Mouse (Mus musculus) stomach, adult 2 months (tissue): ENCODE results near the gene Ctu1. TPM values are rescaled to one million over a fixed set of nuclear protein-coding genes. Genes with fewer than 3 reads are reported as not detected.

ENCODE experiments used
- polyA plus RNA-seq: library from polyadenylated mRNA; depleted of rRNA; stranded (reverse); fragments of >200 nt; gene quantifications from 2 replicates; pipeline ENCODE4 v1.2.3, GENCODE M21; 2012; rRNA removed

Ctu1 gene
- polyA plus RNA-seq: 7.3 and 10.5 TPM in 2 replicates

DNA sequence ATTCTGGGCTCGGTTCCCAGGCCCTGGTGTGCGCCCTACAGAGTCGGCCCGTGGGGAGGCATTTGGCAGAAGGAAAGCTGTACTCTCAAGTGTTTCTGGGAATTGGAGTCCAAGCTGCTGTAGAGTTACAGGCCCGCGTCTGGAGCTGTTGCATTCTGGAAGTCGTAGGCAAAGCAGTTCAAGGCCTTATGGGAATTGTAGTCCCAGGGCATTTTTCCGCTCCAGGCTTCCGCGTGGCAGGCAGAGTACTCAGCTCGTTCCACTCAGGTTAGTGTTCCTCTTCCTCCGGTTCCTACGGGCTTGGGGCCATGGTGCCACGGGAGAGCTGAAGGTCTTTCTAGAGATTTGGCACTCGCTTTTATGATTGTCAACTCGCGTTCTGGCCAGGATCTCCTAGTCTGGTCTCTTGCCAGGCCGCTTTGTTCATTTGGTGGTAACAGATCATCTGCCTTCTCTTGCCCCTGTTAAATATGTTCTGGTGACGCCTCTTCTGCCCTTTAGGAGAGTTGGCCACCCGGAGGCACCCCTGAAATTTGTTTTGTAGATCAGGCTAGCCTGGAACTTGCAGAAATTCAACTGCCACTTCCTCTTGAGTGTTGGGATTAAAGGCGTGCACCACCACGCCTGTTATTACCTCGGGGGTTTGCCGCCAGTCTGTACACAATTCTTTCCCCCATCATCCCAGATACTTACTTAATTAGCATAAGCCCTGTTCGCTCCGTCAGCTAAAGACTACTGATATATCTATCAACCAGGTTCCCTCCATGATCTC is at the start of gene Ctu1:
Ctu1 (plus strand) TSS at position 208 of the 772 bp plus-strand sequence.

DNA sequence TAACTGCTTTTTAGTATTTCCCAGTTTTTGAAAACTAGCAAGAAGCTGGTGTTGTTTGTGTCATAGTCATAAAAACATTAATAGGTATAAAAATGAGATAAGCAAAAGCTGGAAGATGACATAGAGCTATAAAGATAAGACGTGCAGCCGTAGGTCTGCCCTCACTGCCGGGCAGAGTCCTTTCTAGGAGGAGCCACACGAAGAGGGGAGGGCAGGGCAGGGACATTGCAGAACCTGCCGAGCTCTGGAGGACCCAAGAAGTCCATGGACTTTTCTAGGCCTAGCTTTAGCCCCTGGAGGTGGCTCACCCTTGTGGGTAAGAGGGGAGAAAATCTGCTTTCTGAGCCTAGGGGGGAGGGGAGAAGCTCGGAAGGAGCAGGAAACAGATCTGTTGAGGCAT is 37.3 kb upstream of the Ctu1 start, which contains the start of gene Ceacam18:
Ceacam18 (plus strand) TSS at position 208 of the 400 bp plus-strand sequence.

DNA sequence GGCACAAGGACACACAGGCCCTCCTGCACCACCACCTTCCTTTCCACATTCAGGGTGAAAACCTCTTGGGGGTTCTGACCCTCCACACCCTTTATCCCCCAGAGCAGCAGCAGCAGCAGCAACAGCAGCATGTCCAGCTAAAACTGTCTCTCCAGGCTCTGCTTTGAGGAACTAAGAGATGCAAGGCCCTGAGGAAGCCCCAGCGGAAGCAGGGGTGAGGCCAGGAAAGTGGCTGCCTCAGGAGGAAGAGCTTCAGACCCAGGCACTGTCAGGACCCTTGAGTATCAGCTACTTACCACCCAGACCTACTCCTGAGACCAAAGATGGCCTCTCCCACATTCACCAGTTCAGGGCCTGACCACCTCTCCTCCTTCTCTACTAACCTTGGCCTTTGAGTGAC is 11.8 kb upstream of the Ctu1 start, which contains the start of gene Siglece:
Siglece (minus strand) TSS at position 160 of the 400 bp plus-strand sequence.

DNA sequence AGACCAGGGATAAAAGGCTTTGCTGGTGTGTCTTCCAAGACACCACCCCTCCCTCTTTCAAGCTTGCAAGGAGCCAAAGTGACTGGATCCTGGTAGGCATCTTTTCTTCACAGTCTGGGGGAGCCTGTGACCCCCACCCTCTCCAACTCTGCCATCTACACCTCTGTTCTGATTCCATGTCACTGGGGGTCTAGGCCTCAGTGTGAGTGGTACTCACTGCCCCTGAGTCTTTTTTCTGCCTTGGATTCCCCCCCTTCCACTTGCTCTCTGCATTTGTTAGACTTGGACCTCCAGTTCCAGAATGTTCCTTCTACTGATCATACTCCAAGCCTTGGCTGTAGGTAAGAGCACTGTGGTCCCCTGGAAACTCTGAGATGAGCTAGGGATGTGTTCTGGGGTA is 18.3 kb downstream of the Ctu1 start, which contains the start of gene Klk14:
Klk14 (plus strand) TSS at position 301 of the 400 bp plus-strand sequence.

DNA sequence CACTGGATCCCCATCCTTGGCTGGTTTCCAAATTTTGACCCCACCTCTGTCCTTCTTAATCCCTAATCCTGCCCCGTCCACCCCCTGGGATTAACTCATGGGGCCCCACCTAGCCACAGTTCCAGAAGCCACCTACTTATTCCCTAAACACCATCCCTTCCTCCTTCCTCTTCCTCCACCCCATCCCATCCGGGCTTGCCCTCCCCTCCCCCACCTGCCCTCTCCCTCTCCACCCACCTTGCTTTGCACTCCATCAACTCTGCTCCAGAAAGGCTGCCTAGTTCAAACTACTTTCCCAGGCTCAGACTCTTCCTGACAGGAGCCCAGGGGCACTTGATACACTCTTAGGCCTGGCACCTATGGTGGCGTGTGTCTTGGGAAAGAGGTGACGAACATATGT is 40.5 kb downstream of the Ctu1 start, which contains the start of gene Klk13:
Klk13 (plus strand) TSS at position 301 of the 400 bp plus-strand sequence.

Other genes with a start within 250 kb of the Ctu1 start
- gene Lim2, start 244.3 kb upstream of the Ctu1 start, polyA plus RNA-seq: not detected in 2 replicates
- gene Nkg7, start 234.9 kb upstream of the Ctu1 start, polyA plus RNA-seq: 0.75 and 1.7 TPM in 2 replicates
- gene Cldnd2, start 231.2 kb upstream of the Ctu1 start, polyA plus RNA-seq: not detected in 2 replicates
- gene Etfb, start 227.9 kb upstream of the Ctu1 start, polyA plus RNA-seq: 21.8 and 22.9 TPM in 2 replicates
- 0.40 and 0.47 TPM in 2 replicates for gene Gm45233, start 227.9 kb upstream of the Ctu1 start, polyA plus RNA-seq
- 18.5 and 34.7 TPM in 2 replicates for gene Vsig10l, start 208.9 kb upstream of the Ctu1 start, polyA plus RNA-seq
- gene Iglon5, start 181.9 kb upstream of the Ctu1 start, polyA plus RNA-seq: 3.7 and 4.2 TPM in 2 replicates
- gene 4931406B18Rik, start 166.1 kb upstream of the Ctu1 start, polyA plus RNA-seq: not detected in 2 replicates
- 2.5 and 2.8 TPM in 2 replicates for gene Cd33, start 127.6 kb upstream of the Ctu1 start, polyA plus RNA-seq
- 0.17 and 0.19 TPM in 2 replicates for gene Zfp658, start 109.8 kb upstream of the Ctu1 start, polyA plus RNA-seq
- 0.06 and 0.27 TPM in 2 replicates for gene Zfp719, start 92.4 kb upstream of the Ctu1 start, polyA plus RNA-seq
- not detected in 2 replicates for gene Zfp819, start 64.8 kb upstream of the Ctu1 start, polyA plus RNA-seq
- gene Ceacam18, start 37.3 kb upstream of the Ctu1 start, polyA plus RNA-seq: 0.05 TPM in 1 of 2 replicates, not detected in the other
- 0.71 and 1.8 TPM in 2 replicates for gene Siglece, start 11.9 kb upstream of the Ctu1 start, polyA plus RNA-seq
- 8.7 and 11.1 TPM in 2 replicates for gene Klk14, start 18.4 kb downstream of the Ctu1 start, polyA plus RNA-seq
- 36.1 and 62.4 TPM in 2 replicates for gene Klk13, start 40.6 kb downstream of the Ctu1 start, polyA plus RNA-seq
- gene Klk12, start 96.9 kb downstream of the Ctu1 start, polyA plus RNA-seq: 2.5 and 6.0 TPM in 2 replicates
- 27.7 and 37.5 TPM in 2 replicates for gene Klk11, start 102.6 kb downstream of the Ctu1 start, polyA plus RNA-seq
- 70.8 and 139 TPM in 2 replicates for gene Klk10, start 109.0 kb downstream of the Ctu1 start, polyA plus RNA-seq
- gene Klk9, start 119.9 kb downstream of the Ctu1 start, polyA plus RNA-seq: 13.5 and 28.2 TPM in 2 replicates
- gene Klk8, start 125.6 kb downstream of the Ctu1 start, polyA plus RNA-seq: 35.2 and 46.8 TPM in 2 replicates
- 5.4 and 17.8 TPM in 2 replicates for gene Klk7, start 139.3 kb downstream of the Ctu1 start, polyA plus RNA-seq
- gene Klk6, start 152.5 kb downstream of the Ctu1 start, polyA plus RNA-seq: 4.1 and 11.7 TPM in 2 replicates
- 26.4 and 45.6 TPM in 2 replicates for gene Klk5, start 170.0 kb downstream of the Ctu1 start, polyA plus RNA-seq
- not detected in 2 replicates for gene Klk4, start 209.1 kb downstream of the Ctu1 start, polyA plus RNA-seq